Mouse (Mus musculus) C2C12 (cell line): ENCODE data around the gene Rsad1. TPM values are rescaled to one million over a fixed set of nuclear protein-coding genes. Genes with fewer than 3 reads are reported as not detected.

Source experiments
- H3K27me3 ChIP-seq: one replicate; pipeline ENCODE4 v1.6.1; 2011; ENCODE audit not compliant: control insufficient read depth, insufficient read depth, insufficient read length
- H3K36me3 ChIP-seq: one replicate; pipeline ENCODE4 v1.6.1; 2011; ENCODE audit not compliant: control insufficient read depth, insufficient read depth
- H3K4me3 ChIP-seq: one replicate; pipeline ENCODE4 v1.5.1; 2011; ENCODE audit warnings: mild to moderate bottlenecking, control low read depth; ENCODE audit not compliant: poor library complexity, insufficient read depth, severe bottlenecking
- H3K79me2 ChIP-seq: one replicate; pipeline ENCODE4 v1.6.1; 2011; ENCODE audit not compliant: control insufficient read depth, insufficient read depth
- H3K79me3 ChIP-seq: one replicate; pipeline ENCODE4 v1.6.1; 2011; ENCODE audit warnings: low read depth, control low read depth
- H3ac ChIP-seq: one replicate; pipeline ENCODE3; 2011; ENCODE audit warnings: low read depth; ENCODE audit not compliant: control insufficient read depth, insufficient read length
- CEBPB ChIP-seq: IDR thresholded peaks from one replicate; pipeline ENCODE4 v1.6.1; 2011; ENCODE audit warnings: low read depth, mild to moderate bottlenecking, control low read depth, moderate library complexity
- CTCF ChIP-seq: IDR thresholded peaks from one replicate; pipeline ENCODE4 v1.5.1; 2011; ENCODE audit not compliant: control insufficient read depth, insufficient read depth, insufficient read length
- FOSL1 ChIP-seq: IDR thresholded peaks from one replicate; pipeline ENCODE4 v1.8.0; 2011; ENCODE audit warnings: mild to moderate bottlenecking, low read length; ENCODE audit not compliant: poor library complexity, insufficient read depth, severe bottlenecking
- MAX ChIP-seq: IDR thresholded peaks from one replicate; pipeline ENCODE4 v1.6.1; 2011; ENCODE audit warnings: mild to moderate bottlenecking, control low read depth
- MYOD1 ChIP-seq: IDR thresholded peaks from one replicate; pipeline ENCODE4 v1.6.1; 2011; ENCODE audit warnings: low read depth; ENCODE audit not compliant: control insufficient read depth, insufficient read length
- MYOG ChIP-seq: IDR thresholded peaks from one replicate; pipeline ENCODE4 v1.6.1; 2011; ENCODE audit not compliant: control insufficient read depth, insufficient read length; ENCODE audit errors: extremely low read depth
- USF1 ChIP-seq: IDR thresholded peaks from one replicate; pipeline ENCODE4 v1.6.1; 2011; ENCODE audit warnings: low read depth, mild to moderate bottlenecking, control low read depth, moderate library complexity
- polyA plus RNA-seq: library from polyadenylated mRNA; unstranded; fragments of >200 nt; fragmentation: generic; extraction: Trizol; gene quantifications from one replicate; pipeline ENCODE4 v1.2.1, GENCODE M21; 2012; ENCODE audit warnings: missing spikeins

Rsad1 gene
- polyA plus RNA-seq, 1 experiment = 3.2 TPM

DNA sequence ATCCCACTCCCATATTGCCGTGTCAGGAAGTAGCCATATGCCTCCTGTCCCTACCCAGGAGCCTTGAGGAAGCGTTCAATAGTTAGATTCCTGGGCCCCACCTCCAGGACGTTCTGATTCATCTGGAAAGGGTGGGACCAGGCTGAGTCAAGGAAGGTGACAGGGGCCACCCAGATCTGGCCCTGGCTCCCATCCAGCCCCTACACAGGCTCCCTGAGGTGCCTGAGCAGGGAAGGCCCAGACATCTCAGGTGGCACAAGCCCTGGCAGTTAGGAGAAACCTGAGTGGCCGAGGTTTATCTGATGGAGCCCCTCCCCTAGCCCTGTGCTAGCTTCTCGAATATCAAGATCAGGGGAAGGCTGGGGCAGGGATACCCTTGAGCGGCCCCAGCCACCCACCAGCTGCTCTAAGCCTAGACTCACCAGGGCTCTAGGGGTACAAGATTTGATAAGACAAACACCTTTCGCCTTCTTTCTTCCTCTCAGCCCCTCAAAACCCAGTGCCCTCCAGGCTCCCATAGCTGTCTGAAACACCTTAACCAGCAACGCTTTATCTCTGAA lies 10.2 kb downstream of the Rsad1 start:
- Histone ChIP-seq H3K79me3 (no peaks in the 10 kb centered on the region), H3K4me3 (no peak overlapping the region), H3ac (no peak overlapping the region), H3K27me3 (no peaks in the 10 kb centered on the region), H3K36me3 (no peaks in the 10 kb centered on the region), H3K79me2 (no peaks in the 10 kb centered on the region)
- TF ChIP-seq MYOD1 = no peak
- TF ChIP-seq FOSL1 = no peak
- no peak for TF ChIP-seq CEBPB
- TF ChIP-seq CTCF = no peak
- TF ChIP-seq MAX = no peak
- TF ChIP-seq USF1 = no peak
- no peak for TF ChIP-seq MYOG

- H3ac ChIP-seq = no peak overlapping the region
- no peaks in the 10 kb centered on the region for H3K79me3 ChIP-seq
- no peak overlapping the region for H3K4me3 ChIP-seq
- H3K36me3 ChIP-seq = no peaks in the 10 kb centered on the region
- no peaks in the 10 kb centered on the region for H3K27me3 ChIP-seq
- TF ChIP-seq MYOG (no peak), USF1 (no peak), CTCF (no peak), MYOD1 (no peak), MAX (no peak), FOSL1 (no peak), CEBPB (no peak)
- H3K79me2 ChIP-seq = no peaks in the 10 kb centered on the region
Measured at GRCm38 (mm10) chr11:94533171-94533570, 15.9 kb downstream of the Rsad1 start.

DNA sequence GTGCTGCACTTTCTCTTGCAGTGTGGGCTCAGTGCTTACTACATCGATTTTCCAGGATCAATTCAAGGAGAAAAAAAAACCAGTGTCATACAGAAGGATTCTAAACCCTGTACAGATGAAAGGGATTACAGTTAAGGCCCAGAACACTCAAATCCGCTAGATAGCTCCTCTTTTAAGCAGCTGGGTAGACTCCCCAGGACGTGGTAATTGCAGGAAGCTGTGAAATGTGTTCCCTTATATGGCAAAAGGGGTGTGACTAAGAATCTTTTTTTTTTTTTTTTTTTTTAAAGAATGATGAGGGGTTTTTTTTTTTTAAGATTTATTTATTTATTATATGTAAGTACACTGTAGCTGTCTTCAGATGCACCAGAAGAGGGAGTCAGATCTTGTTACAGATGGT lies 20.2 kb downstream of the Rsad1 start:
- H3K4me3 ChIP-seq = no peak overlapping the region
- TF ChIP-seq FOSL1 (no peak), USF1 (no peak), CTCF (no peak), MYOD1 (no peak), MAX (no peak), CEBPB (no peak), MYOG (no peak)
- H3K79me2 ChIP-seq = no peaks in the 10 kb centered on the region
- no peaks in the 10 kb centered on the region for H3K36me3 ChIP-seq
- H3ac ChIP-seq = no peak overlapping the region
- no peaks in the 10 kb centered on the region for H3K79me3 ChIP-seq
- no peaks in the 10 kb centered on the region for H3K27me3 ChIP-seq

- no peaks in the 10 kb centered on the region for H3K79me3 ChIP-seq
- H3K4me3 ChIP-seq = no peak overlapping the region
- no peaks in the 10 kb centered on the region for H3K36me3 ChIP-seq
- no peaks in the 10 kb centered on the region for H3K79me2 ChIP-seq
- H3K27me3 ChIP-seq = peaks cover 3% of the 10 kb centered on the region
- H3ac ChIP-seq = no peak overlapping the region
- TF ChIP-seq FOSL1 (no peak), CEBPB (no peak), MYOD1 (no peak), USF1 (no peak), CTCF (no peak), MYOG (no peak), MAX (no peak)
Measured at GRCm38 (mm10) chr11:94526171-94526879, 22.7 kb downstream of the Rsad1 start.

DNA sequence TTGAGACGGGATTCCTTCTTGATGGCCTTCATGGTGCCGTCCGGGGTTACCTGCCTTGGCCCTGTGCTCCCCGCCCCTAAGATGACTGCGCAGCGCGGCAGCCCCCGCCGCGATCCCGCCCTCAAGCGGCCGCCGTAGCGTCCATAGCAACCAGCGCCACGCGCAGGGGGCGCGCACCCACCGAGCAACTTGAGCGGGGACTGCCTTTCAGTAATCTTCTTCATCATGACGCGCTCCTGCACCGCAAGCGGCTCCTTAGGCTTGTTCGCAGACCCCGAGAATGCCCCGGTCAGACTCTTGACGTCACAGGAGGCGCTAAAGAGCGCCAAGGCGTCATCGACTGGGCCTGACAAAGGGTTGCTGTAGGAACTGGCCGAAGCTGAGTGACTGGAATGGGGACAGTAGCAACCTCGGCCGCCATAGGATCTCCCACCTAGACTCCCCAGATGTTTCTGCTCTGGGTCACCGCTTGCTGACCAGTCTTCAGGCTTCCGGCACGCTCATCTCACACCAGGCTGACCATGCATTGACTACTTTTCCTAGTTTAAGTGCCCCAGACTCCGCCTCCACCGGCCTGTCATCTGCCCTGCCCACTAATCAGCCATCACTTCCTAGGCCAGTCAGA lies 27.7 kb downstream of the Rsad1 start, which contains the start of gene Mycbpap:
TSS of gene Mycbpap (minus strand) at position 524 of the 625 bp plus-strand sequence.
- Histone ChIP-seq H3K79me2 (no peaks in the 10 kb centered on the region), H3K27me3 (peaks cover 12% of the 10 kb centered on the region), H3ac (no peak within 1 kb of the TSS), H3K79me3 (no peaks in the 10 kb centered on the region), H3K36me3 (no peaks in the 10 kb centered on the region), H3K4me3 (no peak within 1 kb of the TSS)
- no peak for TF ChIP-seq FOSL1
- TF ChIP-seq MAX = no peak
- no peak for TF ChIP-seq CEBPB
- TF ChIP-seq MYOD1 = no peak
- TF ChIP-seq USF1 = no peak
- no peak for TF ChIP-seq MYOG
- no peak for TF ChIP-seq CTCF
